Mouse (Mus musculus) forebrain, postnatal 0 days (tissue): ENCODE results near the gene Hsf5. TPM values are rescaled to one million over a fixed set of nuclear protein-coding genes. Genes with fewer than 3 reads are reported as not detected.

Experiments used
- ATAC-seq: fragments of 200-750 bp; cut with Nextera tagmentation; 2 replicates; pipeline ENCODE4 v1.8.0; 2017; ENCODE audit warnings: mild to moderate bottlenecking, moderate library complexity
- DNase-seq: peaks from one replicate; pipeline ENCODE4 v3.0.0-alpha.2; 2015
- H3K27ac ChIP-seq: fragments of 300-500 bp; sonication (generic); 2 replicates; pipeline ENCODE4 v1.5.1; 2014; ENCODE audit warnings: low read depth, mild to moderate bottlenecking, antibody characterized with exemption, low read length, moderate library complexity, mixed read lengths
- H3K27me3 ChIP-seq: fragments of 300-500 bp; sonication (generic); 2 replicates; pipeline ENCODE4 v1.6.1; 2014; ENCODE audit warnings: mild to moderate bottlenecking, low read length, mixed read lengths; ENCODE audit not compliant: insufficient read depth
- H3K36me3 ChIP-seq: fragments of 300-500 bp; sonication (generic); 2 replicates; pipeline ENCODE4 v1.6.1; 2014; ENCODE audit warnings: mild to moderate bottlenecking, moderate library complexity; ENCODE audit not compliant: insufficient read depth
- H3K4me1 ChIP-seq: fragments of 300-500 bp; sonication (generic); 2 replicates; pipeline ENCODE4 v1.6.1; 2014; ENCODE audit warnings: antibody characterized with exemption; ENCODE audit not compliant: insufficient read depth
- H3K4me2 ChIP-seq: fragments of 300-500 bp; sonication (generic); 2 replicates; pipeline ENCODE4 v1.6.1; 2014; ENCODE audit warnings: low read depth, mild to moderate bottlenecking, moderate library complexity
- H3K4me3 ChIP-seq: fragments of 300-500 bp; sonication (generic); 2 replicates; pipeline ENCODE4 v1.5.1; 2014; ENCODE audit warnings: low read depth, low read length, mixed read lengths
- H3K9ac ChIP-seq: fragments of 300-500 bp; sonication (generic); 2 replicates; pipeline ENCODE4 v1.6.1; 2014; ENCODE audit warnings: mild to moderate bottlenecking
- H3K9me3 ChIP-seq: fragments of 300-500 bp; sonication (generic); 2 replicates; pipeline ENCODE4 v1.6.1; 2016; ENCODE audit warnings: low read length
- CTCF ChIP-seq: sonication (generic); IDR thresholded peaks from 2 replicates; pipeline ENCODE4 v1.5.1; 2016; ENCODE audit warnings: antibody characterized with exemption, control low read depth, low read depth
- WGBS: fragments of 180-500 bp; shearing (Covaris S2); extraction: QIAGEN DNeasy Blood & Tissue Kit; methylation state at CpG from one replicate; pipeline ENCODE4 v1.1.7; 2014; 5-methylcytosine and 5-hydroxymethylcytosine counted together
- polyA plus RNA-seq: library from polyadenylated mRNA; unstranded; fragments of >200 nt; fragmentation: Nextera tagmentation; extraction: Ambion mirVana; gene quantifications from 2 replicates; pipeline ENCODE4 v1.2.1, GENCODE M21; 2015
- total RNA-seq: library from RNA; depleted of rRNA; stranded (reverse); fragments of >200 nt; gene quantifications from 2 replicates; pipeline ENCODE4 v1.2.3, GENCODE M21; 2014

The Hsf5 gene
- total and polyA plus RNA-seq, 2 experiments from 2014 or later, result 0.16 to 0.48 TPM

DNA sequence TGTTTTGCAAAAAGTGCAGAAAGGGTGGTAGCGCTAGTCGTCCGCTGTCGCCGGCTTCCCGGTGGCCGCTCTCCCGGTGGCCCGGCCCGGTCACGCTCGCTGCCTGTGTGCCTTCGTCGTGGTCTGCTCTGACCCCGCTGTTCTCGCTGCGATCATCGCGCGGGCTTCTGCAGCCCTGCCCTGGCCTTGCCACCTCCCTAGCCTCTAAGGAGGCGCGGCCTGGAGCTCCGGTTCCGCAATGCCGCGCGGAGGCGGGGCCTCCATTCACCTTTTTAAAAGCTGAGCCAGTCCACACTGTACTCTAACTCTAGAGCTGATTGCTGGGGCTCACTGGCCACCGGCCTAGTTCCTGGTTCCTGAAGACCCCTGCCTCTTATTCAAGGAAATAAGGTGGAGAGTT, 22.2 kb downstream of the Hsf5 start:
- Histone ChIP-seq H3K27me3 (no peaks in the 10 kb centered on the region), H3K4me3 (peak overlapping the region; percentile 38), H3K4me1 (no peaks in the 10 kb centered on the region), H3K9ac (peak overlapping the region; percentile 44), H3K9me3 (no peaks in the 10 kb centered on the region), H3K27ac (no peak overlapping the region), H3K36me3 (no peaks in the 10 kb centered on the region), H3K4me2 (peak overlapping the region; percentile 54)
- DNase-seq (peak; percentile 25), ATAC-seq (peak; percentile 76)
- 1% methylated on average over 29 of the region's 29 CpGs for WGBS
- TF ChIP-seq CTCF, result no peak

DNA sequence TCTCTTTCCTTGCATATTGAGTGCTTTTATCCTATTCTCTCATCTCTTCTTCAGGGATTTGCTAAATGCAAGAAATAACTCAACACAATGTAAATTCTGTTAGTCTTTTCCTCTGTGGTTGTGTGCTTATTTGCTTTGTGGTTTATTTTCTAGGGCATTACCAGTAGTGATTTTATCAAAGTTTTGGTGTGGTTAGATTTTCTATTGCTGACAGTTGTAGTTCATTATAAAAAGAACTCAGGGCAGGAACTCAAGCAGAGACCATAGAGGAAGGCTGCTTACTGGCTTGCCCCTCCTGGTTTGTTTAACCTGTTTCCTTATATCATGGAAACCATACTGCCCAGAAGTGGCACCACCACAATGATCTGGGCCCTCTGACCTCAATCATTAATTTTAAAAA, 25.9 kb downstream of the Hsf5 start:
- H3K9ac ChIP-seq, result no peak overlapping the region
- H3K27ac ChIP-seq, result no peak overlapping the region
- DNase-seq, result no peak
- H3K4me3 ChIP-seq, result no peak overlapping the region
- no peaks in the 10 kb centered on the region for H3K4me1 ChIP-seq
- ATAC-seq, result no peak
- no peaks in the 10 kb centered on the region for H3K9me3 ChIP-seq
- H3K36me3 ChIP-seq, result no peaks in the 10 kb centered on the region
- H3K4me2 ChIP-seq, result no peak overlapping the region
- H3K27me3 ChIP-seq, result no peaks in the 10 kb centered on the region
- TF ChIP-seq CTCF, result no peak

GRCm38 (mm10) chr11:87654693-87655092, 37.7 kb downstream of the Hsf5 start:
- WGBS, result 81% methylated on average over 5 of the region's 5 CpGs
- H3K4me1 ChIP-seq, result no peaks in the 10 kb centered on the region
- no peaks in the 10 kb centered on the region for H3K36me3 ChIP-seq
- ATAC-seq (no peak), DNase-seq (no peak)
- H3K27me3 ChIP-seq, result no peaks in the 10 kb centered on the region
- H3K9me3 ChIP-seq, result no peaks in the 10 kb centered on the region
- no peak for TF ChIP-seq CTCF
- no peak overlapping the region for H3K27ac ChIP-seq
- H3K4me2 ChIP-seq, result no peak overlapping the region
- H3K4me3 ChIP-seq, result no peak overlapping the region
- no peak overlapping the region for H3K9ac ChIP-seq

- no peak overlapping the region for H3K4me2 ChIP-seq
- no peaks in the 10 kb centered on the region for H3K27me3 ChIP-seq
- H3K9ac ChIP-seq, result no peak overlapping the region
- H3K4me3 ChIP-seq, result no peak overlapping the region
- H3K9me3 ChIP-seq, result no peaks in the 10 kb centered on the region
- no peaks in the 10 kb centered on the region for H3K36me3 ChIP-seq
- H3K27ac ChIP-seq, result no peak overlapping the region
- DNase-seq, result no peak
- 76% methylated on average over 7 of the region's 7 CpGs for WGBS
- ATAC-seq, result no peak
- TF ChIP-seq CTCF, result no peak
- no peaks in the 10 kb centered on the region for H3K4me1 ChIP-seq
Observed at GRCm38 (mm10) chr11:87659216-87659615, 42.3 kb downstream of the Hsf5 start.

- Histone ChIP-seq H3K36me3 (no peaks in the 10 kb centered on the region), H3K9me3 (no peaks in the 10 kb centered on the region), H3K27ac (no peak within 1 kb of the TSS), H3K9ac (peak within 1 kb of the TSS; percentile 31; the same call in 1 of the 2 replicates), H3K4me2 (peak within 1 kb of the TSS; percentile 61), H3K4me3 (peak within 1 kb of the TSS; percentile 34), H3K27me3 (no peaks in the 10 kb centered on the region; the same call in 1 of the 2 replicates), H3K4me1 (no peaks in the 10 kb centered on the region)
- ATAC-seq (peak; percentile 87), DNase-seq (peak; percentile 89)
- 0% methylated on average over 8 of the region's 8 CpGs for WGBS
- TF ChIP-seq CTCF, result peak; percentile 91
Observed at GRCm38 (mm10) chr11:87662407-87662806, 45.4 kb downstream of the Hsf5 start, which contains the start of gene Rnf43. TSS of gene Rnf43 (plus strand) at chr11:87662722.

GRCm38 (mm10) chr11:87662822-87663221, 45.9 kb downstream of the Hsf5 start:
- ATAC-seq (no peak), DNase-seq (no peak)
- peak overlapping the region; percentile 61 for H3K4me2 ChIP-seq
- H3K9ac ChIP-seq, result 0 out of 2 replicates have a peak overlapping the region, but pooled peaks have one; percentile 31
- peak overlapping the region; percentile 34 for H3K4me3 ChIP-seq
- WGBS, result 6% methylated on average over 14 of the region's 14 CpGs
- H3K27me3 ChIP-seq, result no peaks in the 10 kb centered on the region; the same call in 1 of the 2 replicates
- no peak for TF ChIP-seq CTCF
- no peaks in the 10 kb centered on the region for H3K9me3 ChIP-seq
- no peaks in the 10 kb centered on the region for H3K4me1 ChIP-seq
- H3K36me3 ChIP-seq, result no peaks in the 10 kb centered on the region
- no peak overlapping the region for H3K27ac ChIP-seq

DNA sequence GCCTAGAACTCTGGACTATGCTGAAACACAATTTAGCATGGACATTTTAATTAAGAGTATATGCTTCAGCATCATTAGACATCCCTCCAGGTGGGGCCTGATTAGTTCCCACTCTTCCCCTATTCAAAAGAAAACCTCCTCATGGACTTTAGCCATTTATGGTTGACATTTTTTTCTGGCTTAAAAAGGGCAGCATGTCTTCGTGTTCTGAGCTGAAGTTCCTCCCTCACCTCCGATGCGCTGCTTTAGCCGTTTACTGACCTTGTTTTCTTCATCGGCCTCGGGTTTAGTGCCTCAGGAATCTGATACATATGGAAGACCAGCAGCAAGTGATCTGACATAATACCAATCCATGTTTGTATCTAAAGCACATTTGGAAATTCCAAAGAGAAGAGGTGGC, 47.0 kb downstream of the Hsf5 start:
- Histone ChIP-seq H3K9me3 (no peaks in the 10 kb centered on the region), H3K27ac (no peak overlapping the region), H3K4me3 (no peak overlapping the region), H3K27me3 (no peaks in the 10 kb centered on the region; the same call in 1 of the 2 replicates), H3K36me3 (no peaks in the 10 kb centered on the region), H3K9ac (no peak overlapping the region), H3K4me2 (peak overlapping the region; percentile 5; the same call in 1 of the 2 replicates), H3K4me1 (no peaks in the 10 kb centered on the region)
- DNase-seq (no peak), ATAC-seq (no peak)
- TF ChIP-seq CTCF, result no peak
- 67% methylated on average over 6 of the region's 6 CpGs for WGBS
